Mouse (Mus musculus): ENCODE measurements around the gene Med1.

Gene Med1

GRCm38 (mm10) chr11:98148551-98149301 is 44.4 kb downstream of the Med1 start:
- DNase-seq = peak; percentile 95

GRCm38 (mm10) chr11:98145856-98146255 is 47.2 kb downstream of the Med1 start:
- DNase-seq = peak; percentile 62

GRCm38 (mm10) chr11:98142545-98142944 is 50.5 kb downstream of the Med1 start:
- peak; percentile 16 for DNase-seq

GRCm38 (mm10) chr11:98138894-98139293 is 54.2 kb downstream of the Med1 start:
- DNase-seq = no peak

GRCm38 (mm10) chr11:98137836-98138235 is 55.3 kb downstream of the Med1 start:
- DNase-seq = no peak

- DNase-seq = no peak
Observed at GRCm38 (mm10) chr11:98134951-98135350, 58.1 kb downstream of the Med1 start.

- no peak for DNase-seq
Observed at GRCm38 (mm10) chr11:98123424-98123823, 69.7 kb downstream of the Med1 start.

- peak; percentile 89 for DNase-seq
Observed at GRCm38 (mm10) chr11:98114363-98114762, 78.7 kb downstream of the Med1 start.

GRCm38 (mm10) chr11:98113504-98113903 is 79.6 kb downstream of the Med1 start:
- DNase-seq = peak; percentile 93

- no peak for DNase-seq
Observed at GRCm38 (mm10) chr11:98109706-98110105, 83.4 kb downstream of the Med1 start.

Measured in heart, adult 11 months (tissue).